Mouse (Mus musculus): ENCODE measurements around the gene Serbp1.
A peak's percentile ranks its signal among the peaks of the same experiment; 100 is the strongest.

The Serbp1 gene

DNA sequence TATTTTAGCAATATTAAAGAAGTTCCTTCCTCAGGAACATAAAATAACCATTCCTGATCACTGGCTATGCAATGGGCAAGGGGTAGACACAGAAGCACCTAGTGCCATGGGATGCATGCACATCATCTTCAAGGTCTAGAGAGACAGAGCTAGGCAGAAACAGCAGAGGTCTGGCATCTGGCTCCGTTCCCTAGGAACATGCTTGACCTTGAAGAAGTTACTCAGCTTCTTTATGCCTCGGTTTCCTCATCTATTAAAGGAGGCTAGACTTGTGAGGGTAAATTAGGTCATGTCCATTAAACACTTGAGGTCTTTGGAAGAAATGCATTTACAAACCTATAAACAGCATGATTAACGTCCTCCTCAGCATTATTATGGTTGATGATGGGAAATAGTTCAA lies 2.3 kb upstream of the Serbp1 start:
- no peak for DNase-seq (ENCODE audit: low spot score in 2 of 2)

DNA sequence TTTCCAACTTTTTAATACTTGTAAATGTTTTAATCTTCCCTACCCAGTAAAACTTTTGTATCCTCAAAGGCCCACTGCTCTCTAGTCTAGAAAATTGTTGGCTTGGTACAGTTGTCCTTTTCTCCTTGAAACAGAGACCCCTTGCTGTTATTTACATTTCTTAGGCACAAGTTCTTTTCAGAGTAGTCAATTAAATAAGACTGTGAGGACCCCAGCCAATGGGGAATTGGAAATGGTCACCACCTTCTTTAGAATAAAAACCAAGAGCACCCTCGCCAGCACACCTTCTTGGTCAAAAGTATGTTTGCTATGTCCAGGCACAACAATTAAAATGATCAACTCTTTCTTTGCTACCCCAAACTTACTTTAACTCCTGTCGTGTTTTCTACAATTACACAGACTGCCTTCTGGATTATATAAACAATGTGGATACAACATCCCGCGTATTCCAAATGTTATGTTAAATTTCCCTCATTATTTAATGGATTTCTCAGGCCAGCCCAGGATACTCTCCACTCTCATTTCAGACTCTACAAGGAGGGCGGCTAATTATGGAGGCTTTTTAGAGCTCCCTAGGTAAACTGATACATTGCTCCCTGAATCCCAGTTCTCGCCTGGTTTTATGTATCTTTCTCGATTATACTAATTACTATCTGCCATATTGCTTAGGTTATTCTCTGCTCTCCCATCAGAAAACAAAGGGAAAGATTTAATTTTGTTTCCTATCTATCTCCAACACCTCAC lies 1.3 kb upstream of the Serbp1 start:
- DNase-seq (ENCODE audit: low spot score in 2 of 2), result no peak

DNA sequence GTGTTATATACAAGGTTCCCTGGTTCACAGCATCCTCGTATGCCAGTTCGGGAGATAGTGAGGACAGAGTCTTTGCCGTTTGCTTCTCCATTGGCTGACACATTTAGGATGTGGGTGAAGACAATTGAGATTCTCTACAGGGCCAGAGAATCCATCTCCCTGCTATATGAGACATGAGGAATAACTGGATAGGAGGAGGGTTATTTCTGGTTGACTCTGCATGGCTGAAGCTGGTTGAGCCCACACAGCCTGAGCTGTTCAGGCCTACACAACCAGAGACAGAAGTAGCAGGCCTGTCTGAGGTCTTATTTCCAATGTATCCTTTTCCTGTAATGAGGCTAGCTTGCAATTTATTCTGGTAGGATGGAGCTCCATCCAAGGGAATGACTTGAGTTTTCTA lies 3.3 kb downstream of the Serbp1 start:
- no peak for DNase-seq (ENCODE audit: low spot score in 2 of 2)

DNA sequence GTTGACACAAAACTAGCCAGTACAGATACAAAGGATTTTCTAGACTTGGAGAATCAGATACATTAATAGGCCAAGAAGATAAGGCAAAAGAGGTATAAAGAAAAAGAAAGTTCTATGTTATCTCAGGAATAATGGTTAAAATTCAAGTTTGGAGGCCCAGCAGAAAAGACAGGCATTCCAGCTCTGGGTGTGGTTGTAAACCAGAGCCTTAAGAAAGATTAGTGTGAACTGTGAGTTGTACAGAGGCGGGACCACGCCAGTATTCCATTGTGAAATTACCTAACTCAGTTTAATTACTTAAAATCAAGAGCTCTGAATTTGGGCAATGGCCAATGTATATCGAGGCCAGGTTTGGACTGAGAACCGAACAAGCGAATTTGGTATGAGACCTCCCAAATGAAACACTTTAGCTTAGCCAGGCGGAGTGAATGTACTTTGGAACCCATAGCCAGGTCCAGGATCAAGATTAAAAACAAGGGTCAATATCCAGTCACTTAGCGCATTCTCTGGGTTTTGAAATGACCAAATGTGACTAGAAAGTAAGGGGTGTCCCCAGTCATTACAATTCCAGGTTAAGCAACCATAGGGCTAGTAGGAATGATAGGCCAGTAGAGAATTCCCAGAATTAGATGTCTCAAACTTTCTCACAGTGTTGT lies 5.9 kb downstream of the Serbp1 start:
- no peak for DNase-seq (ENCODE audit: low spot score in 2 of 2)

DNA sequence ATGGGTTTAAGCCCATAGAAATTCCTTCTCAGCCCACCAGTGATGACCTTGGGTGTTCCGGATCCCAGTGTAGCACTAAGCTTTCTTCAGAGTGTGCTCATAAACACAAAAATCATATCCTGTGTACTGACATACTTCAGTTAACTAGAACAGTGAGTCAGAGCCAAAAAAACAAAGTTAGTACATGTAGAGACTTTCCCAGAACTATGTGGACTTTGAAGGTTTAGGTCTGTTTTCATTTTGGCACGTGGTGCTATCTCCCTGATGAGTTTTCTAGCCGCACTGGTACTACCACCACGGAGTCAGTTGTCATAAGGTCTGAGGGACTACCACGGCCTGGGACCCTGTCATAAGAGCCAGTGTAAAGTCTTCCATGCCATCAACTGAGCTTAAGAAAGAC lies 6.5 kb downstream of the Serbp1 start:
- no peak for DNase-seq (ENCODE audit: low spot score in 2 of 2)

DNA sequence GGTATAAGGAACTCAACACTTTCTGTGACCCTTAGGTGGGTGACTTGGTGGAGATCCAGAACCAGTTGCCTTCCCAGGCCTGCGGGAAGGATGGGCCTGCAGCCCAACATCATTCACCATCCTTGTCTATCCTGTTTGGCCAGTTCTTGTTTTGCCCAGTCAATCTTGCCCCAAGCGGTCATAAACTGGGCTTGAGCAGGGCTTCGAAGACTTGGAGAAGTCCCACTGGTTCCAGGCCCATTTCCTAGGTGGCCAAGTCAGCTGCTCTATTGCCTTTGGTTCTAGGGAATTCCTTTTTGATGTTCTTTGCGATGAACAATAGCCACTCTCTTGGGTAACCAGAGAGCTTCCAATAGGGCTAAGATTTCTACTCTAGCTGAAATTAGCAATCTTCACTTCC lies 13.1 kb downstream of the Serbp1 start:
- no peak for DNase-seq (ENCODE audit: low spot score in 2 of 2)

DNA sequence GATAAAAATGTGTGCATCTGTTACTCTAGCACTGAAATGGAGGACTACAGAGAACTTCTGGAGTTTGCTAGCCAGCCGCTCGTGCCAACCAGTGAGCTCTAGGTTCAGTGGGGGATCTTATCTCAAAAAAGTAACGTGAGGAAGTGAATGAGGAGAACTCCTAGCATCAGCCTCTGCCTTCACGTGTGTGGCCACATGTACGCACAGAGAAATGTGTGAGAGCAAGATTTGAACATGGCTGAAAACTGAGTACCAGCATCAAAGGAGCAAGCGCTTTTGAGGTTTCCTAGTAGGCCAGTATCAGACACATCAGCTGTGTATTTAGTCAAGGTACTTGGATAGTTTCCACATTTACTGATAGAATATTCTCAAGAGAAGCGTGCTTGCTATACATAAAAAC lies 27.0 kb downstream of the Serbp1 start:
- no peak for DNase-seq (ENCODE audit: low spot score in 2 of 2)

DNA sequence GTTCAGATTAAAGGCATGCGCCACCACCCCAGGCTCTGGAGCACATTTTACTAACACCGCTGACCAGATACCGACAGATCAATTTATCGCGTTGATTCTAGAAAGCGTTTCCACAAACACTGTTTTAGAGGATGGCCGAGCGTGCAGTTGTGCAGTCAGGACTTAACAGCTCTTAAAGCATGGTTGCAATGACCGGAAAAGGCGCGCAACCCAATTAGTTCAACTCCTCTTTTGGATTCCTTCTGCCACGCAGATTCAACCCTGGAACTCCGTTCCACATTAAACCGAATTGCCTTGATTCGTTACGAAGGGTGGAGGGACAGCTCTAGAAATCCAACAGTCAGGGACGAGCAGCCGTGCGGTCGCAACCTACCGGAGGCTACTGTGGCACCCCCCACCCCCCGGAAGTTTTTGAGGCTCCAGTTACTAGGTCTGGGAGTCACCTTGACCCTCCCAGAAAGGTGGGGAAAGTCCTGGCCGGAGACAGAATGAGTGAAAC lies 28.2 kb downstream of the Serbp1 start:
- DNase-seq (ENCODE audit: low spot score in 2 of 2), result peak; percentile 47 to 48

DNA sequence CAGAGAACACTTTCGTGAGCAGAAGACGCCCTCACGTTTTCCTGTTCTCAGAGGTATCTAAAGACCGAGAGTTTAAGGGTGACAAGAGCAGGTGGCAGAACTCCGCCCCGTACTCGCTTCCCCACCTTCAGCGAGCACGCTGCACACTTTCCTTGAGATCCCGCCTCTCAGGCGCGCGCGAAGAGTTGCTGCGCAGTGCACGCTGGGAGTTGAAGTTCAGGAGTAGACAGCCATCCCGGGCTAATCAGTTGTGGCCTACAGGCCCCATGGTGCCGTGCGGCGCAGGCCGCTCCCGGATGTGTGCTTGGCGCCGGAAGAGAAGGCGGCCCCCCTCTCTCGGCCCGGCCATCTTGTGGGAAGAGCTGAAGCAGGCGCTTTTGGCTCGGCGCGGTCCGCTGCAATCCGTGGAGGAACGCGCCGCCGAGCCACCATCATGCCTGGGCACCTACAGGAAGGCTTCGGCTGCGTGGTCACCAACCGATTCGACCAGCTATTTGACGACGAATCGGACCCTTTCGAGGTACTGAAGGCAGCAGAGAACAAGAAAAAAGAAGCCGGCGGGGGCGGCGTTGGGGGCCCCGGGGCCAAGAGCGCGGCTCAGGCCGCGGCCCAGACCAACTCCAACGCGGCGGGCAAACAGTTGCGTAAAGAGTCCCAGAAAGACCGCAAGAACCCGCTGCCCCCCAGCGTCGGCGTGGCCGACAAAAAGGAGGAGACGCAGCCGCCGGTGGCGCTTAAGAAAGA lies 28.9 kb downstream of the Serbp1 start:
- peak; percentile 90 to 98 for DNase-seq (ENCODE audit: low spot score in 2 of 2)

DNA sequence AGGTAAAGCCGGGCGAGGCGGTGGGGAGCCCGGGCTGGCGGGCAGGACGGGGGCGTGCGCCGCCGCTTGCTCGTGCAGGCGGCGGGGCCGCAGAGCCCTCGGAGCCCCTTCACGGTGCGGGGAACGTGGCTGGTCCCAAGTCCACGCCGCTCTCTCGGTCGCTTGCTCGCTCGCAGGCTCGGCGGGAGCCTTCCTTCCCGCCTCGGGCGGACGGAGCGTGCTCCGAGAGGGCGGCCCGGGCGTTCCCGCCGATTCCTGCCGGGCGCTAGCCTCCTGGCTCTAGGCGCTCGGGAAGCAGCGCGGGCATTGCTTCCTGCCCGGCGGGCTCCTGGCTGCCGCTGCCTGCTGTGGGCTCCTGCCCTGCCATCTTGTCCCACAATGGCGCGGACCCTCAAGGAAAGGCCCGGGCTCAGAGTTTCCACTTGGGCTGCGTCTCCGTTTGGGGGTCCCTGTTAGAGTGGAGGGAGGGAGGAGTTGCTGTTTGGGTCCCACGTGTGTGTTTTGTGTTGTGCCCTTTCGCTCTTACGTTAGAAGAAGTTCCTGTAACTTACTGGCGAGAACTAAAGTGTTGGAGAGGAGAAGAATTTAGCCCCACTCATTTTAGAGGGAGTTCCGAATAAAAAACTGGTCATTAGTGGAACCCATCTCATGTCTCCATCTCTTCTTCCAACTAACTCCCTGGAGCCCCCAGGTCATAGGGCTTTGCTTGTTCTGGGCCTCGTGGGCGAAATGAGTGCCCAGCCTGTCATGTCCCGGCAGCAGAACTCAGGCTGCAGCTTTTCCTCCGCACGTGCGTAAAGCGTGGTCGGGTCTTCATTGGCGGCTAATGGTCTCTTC lies 29.6 kb downstream of the Serbp1 start:
- peak; percentile 34 to 65 for DNase-seq (ENCODE audit: low spot score in 2 of 2)

DNA sequence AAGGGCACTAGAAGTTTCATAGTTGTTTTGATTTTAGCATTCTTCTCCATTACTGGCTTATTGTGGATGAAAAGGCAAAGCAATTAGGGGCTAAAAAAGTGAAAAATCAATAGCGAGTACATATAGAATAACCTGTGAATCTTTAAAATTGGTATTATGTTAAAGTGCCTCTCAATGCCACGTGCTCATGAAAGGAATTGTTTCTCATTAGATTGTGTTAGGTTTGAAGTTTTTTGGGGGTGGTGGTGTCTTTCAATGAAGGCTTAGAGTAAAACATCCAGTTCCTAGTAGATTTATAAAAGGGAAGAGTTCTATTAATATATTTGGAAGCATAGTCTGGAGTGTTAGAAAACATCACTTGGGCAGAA lies 30.3 kb downstream of the Serbp1 start:
- DNase-seq (ENCODE audit: low spot score in 2 of 2), result no peak

DNA sequence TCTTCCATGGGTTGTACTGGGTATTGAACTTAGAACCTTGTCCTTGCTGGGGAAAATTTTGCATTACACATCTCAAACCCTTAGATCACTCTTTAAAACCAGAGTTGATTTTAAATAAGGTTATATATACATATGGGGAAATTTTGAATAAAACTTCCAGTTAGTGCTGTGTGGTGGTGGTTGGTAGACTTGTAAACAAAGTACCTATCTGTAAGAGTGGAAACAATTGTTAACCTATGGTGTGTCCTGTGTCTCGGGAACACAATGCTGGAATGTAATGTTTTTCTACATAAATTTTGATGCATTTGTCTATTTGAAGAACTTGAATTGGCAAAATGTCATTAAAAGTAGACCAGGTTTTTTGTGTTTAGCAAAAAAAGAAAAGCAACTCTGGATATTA lies 31.0 kb downstream of the Serbp1 start:
- DNase-seq (ENCODE audit: low spot score in 2 of 2), result no peak

DNA sequence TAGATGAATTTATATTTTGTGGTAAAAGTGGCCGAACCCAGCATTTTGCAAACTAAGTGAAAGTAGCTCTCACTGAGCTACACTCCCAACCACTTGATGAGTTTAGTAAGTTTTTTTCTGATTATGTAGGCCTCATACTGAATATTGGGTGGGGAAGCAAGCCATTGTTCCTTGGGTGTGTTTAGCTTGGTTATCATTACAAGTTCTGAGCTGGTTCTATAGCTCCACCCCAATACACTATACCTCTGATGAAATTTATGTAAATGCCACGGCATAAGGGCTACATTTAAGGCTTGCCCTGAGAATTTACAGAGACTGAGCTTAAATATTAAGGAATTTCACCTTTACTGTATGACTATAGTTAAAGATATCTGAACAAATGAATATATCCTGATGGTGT lies 31.5 kb downstream of the Serbp1 start:
- DNase-seq (ENCODE audit: low spot score in 2 of 2), result no peak

DNA sequence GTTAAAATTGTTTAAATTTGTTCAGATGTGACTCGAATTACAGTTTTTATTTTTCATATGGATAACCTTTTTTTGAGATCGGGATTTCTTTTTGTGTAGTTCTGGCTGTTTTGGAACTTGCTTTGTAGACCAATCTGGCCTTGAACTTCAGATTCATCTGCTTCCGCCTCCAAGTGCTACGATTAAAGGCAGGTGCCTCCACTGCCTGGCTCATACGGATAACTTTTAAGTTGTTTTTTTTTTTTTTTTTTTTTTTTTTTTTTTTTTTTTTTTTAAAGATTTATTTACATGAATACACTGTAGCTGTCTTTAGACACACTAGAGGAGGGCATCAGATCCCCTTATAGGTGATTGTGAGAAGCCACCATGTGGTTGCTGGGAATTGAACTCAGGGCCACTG lies 40.0 kb downstream of the Serbp1 start:
- no peak for DNase-seq (ENCODE audit: low spot score in 2 of 2)

DNA sequence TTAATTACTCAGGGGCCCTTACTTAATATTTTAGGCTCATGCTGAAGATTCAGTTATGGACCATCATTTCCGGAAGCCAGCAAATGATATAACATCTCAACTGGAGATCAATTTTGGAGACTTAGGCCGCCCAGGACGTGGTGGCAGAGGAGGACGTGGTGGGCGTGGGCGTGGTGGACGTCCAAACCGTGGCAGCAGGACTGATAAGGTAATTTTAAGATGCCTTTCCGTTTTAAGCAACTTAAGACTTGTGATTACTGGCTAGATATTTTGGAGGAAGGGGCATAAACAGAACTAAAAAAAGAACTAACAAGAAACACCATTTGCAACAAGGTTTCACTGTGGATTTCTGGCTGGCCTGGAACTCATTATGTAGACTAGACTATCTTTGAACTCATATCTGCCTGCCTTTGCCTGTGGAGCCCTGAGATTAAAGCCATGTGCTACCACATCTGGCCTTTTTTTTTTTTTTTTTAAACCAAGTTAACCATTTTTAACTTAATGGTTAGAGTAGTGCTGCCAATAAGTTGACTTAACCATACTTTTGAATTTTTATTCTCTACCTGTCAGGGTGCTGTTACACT lies 43.7 kb downstream of the Serbp1 start:
- DNase-seq (ENCODE audit: low spot score in 2 of 2), result peak in 1 of 2 experiments; percentile 62

DNA sequence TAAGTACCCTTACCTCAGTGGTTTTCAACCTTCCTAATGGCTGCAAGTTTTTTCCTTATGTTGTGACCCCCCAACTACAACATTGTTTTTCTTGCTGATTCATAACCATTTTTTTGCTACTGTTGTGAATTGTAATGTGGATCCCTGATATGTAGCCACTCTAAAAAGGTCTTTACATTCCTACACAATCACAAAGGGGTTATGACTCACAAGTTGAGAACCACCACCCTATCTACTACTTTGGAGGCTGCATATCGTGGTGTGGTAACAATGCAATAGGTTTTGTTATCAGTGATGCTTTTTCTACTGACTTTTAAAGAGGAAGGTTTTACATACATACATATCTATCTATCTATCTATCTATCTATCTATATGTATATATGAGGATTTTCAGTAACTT lies 44.9 kb downstream of the Serbp1 start:
- no peak for DNase-seq (ENCODE audit: low spot score in 2 of 2)

DNA sequence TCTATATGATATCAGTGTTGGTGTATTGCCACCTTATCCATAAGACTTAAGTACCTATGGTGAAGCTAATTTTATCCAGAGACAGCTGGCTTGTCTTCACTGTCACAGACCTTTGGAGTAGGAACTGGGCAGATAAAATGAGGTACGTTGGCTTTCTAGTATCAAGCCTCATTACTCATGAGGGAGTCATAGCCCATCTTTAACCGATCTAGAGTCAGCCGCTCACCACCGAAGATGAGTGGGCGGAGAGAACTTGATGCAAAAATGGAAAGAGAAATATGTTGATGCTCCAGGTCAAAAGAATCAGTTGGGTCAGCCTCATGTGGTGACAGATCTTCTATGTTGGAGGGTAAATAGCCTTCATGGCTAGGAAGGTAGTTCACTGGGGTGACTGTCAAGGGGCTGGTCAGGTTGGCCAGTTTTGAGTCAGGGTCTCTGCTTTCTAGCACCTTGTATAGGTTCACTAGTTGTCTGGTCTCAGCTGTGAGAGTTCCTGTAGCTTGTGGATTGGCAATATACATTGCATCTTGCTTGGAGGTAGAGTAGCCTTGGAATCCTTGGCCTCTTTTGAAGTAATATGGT lies 54.2 kb downstream of the Serbp1 start:
- no peak for DNase-seq (ENCODE audit: low spot score in 2 of 2)

DNA sequence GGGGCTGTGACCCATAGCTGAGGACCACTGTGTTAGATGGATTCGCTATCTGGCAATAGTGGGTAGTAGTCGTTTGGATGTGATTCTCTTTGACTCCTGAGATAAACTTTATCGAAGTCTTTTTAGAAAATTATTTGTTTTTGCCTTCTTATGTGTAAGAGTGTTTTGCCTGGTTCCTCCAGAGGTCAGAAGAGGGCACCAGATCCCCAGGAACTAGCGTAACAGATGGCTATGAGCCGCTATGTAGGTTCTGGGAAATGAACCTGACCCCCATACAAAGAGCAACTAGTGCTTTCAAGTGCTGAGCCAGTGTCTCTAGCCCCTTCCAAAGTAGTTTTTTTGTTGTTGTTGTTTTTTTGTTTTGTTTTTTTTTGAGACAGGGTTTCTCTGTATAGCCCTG lies 58.1 kb downstream of the Serbp1 start:
- DNase-seq (ENCODE audit: low spot score in 2 of 2), result peak in 1 of 2 experiments; percentile 19

DNA sequence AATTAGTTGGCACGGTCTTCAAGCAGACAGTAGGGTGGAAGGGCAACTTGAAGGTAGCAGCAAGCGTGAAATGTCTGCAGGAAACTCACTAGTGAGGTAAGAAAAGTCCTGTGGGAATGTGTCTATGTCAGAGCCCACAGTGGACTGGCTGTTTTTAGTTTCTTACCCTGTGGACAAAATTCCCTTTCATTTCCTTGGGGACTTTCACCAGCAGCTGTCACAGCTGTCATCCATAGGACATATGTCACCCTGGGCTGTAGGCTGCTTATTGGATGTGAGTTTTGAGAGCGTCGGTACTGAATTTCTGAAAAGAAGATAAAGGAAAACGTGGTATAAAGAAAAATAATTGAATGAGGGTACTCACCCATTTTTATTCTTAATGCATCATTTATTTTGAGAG lies 60.8 kb downstream of the Serbp1 start:
- no peak for DNase-seq (ENCODE audit: low spot score in 2 of 2)

DNA sequence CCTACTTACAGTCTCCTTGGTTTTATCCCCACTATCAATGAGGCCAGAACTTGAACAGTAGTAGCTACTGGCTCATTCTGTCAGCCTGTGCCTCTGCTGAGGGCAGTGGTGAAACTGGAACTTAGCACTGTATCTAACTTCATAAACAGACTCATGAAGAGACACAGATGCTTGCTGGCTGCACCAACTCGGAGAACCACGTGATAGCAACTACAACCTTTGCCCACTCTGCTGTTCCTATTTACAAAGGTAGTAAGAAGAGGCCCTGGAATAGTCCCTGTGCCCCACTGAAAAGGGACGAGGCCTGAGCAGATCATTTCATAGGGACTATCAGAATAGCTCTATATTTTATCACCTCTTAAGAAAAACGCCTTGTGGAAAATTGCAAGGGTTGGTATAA lies 62.3 kb downstream of the Serbp1 start:
- DNase-seq (ENCODE audit: low spot score in 2 of 2), result no peak

DNA sequence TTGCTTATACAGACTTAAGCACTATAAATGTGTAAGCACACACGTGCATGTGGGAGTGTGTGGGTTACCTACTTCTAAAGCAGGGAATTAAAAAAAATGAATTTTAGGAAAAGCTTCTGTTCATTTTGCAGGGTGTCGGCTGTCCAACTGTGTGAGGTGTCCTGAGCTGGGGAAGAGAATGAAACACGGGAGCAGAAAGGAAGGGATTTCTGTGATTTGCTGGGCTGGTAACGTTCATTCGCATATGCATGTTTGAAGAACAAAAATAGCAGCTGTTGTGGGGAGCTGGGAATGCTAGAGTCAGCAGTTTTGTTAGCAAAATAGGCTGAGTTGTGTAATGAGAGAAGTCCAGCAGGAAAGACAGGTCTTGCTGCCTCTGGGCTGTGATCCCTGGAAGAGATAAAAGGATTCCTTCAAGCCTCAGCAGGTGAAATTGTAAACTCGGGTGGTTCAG lies 62.8 kb downstream of the Serbp1 start:
- DNase-seq (ENCODE audit: low spot score in 2 of 2), result no peak

All from spleen, postnatal 10 days (tissue).